Mouse (Mus musculus) mesoderm, embryonic 11.5 days (tissue): ENCODE measurements at regions not wholly inside any gene's neighbourhood (a gene's known extent, or its start where the extent isn't known, plus 50 kb on each side); places are given as distances from the start of the nearest gene placed in this dataset.

Experiments used
- DNase-seq: peaks from one replicate; pipeline ENCODE4 v3.0.0-alpha.2; 2012; ENCODE audit warnings: low read depth, low spot score

GRCm38 (mm10) chr14:106365624-106366118 lies 259.7 kb downstream of the Trim52 start:
- no peak for DNase-seq

GRCm38 (mm10) chr14:106373451-106373850 lies 267.5 kb downstream of the Trim52 start:
- no peak for DNase-seq

GRCm38 (mm10) chr14:106379645-106380044 lies 273.6 kb downstream of the Trim52 start:
- DNase-seq, result no peak

- no peak for DNase-seq
These were observed 281.7 kb downstream of the Trim52 start for GRCm38 (mm10) chr14:106387671-106388070.

- DNase-seq, result no peak
These were observed 284.5 kb downstream of the Trim52 start for GRCm38 (mm10) chr14:106390546-106390945.

GRCm38 (mm10) chr14:106393978-106394377 lies 288.0 kb downstream of the Trim52 start:
- peak; percentile 38 for DNase-seq

GRCm38 (mm10) chr14:106412917-106413558 lies 307.0 kb downstream of the Trim52 start:
- DNase-seq, result no peak

- no peak for DNase-seq
These were observed 318.7 kb downstream of the Trim52 start for GRCm38 (mm10) chr14:106424714-106425113.

GRCm38 (mm10) chr14:106428594-106428993 lies 322.6 kb downstream of the Trim52 start:
- DNase-seq, result no peak

- peak; percentile 77 for DNase-seq
These were observed 333.3 kb downstream of the Trim52 start for GRCm38 (mm10) chr14:106439282-106439681.

- DNase-seq, result no peak
These were observed 383.1 kb downstream of the Trim52 start for GRCm38 (mm10) chr14:106489074-106489473.

GRCm38 (mm10) chr14:106491389-106491788 lies 385.4 kb downstream of the Trim52 start:
- no peak for DNase-seq

- peak; percentile 55 for DNase-seq
These were observed 394.5 kb downstream of the Trim52 start for GRCm38 (mm10) chr14:106500344-106501135.

GRCm38 (mm10) chr14:106506921-106507320 lies 400.9 kb downstream of the Trim52 start:
- no peak for DNase-seq

- DNase-seq, result no peak
These were observed 412.8 kb downstream of the Trim52 start for GRCm38 (mm10) chr14:106518552-106519358.

- peak; percentile 6 for DNase-seq
These were observed 414.8 kb downstream of the Trim52 start for GRCm38 (mm10) chr14:106520808-106521207.

GRCm38 (mm10) chr14:106550150-106550549 lies 444.2 kb downstream of the Trim52 start:
- no peak for DNase-seq

GRCm38 (mm10) chr14:106579281-106579680 lies 473.3 kb downstream of the Trim52 start:
- DNase-seq, result no peak

- no peak for DNase-seq
These were observed 475.9 kb downstream of the Trim52 start for GRCm38 (mm10) chr14:106581886-106582285.

- no peak for DNase-seq
These were observed 487.4 kb downstream of the Trim52 start for GRCm38 (mm10) chr14:106593352-106593751.

- DNase-seq, result no peak
These were observed 488.0 kb downstream of the Trim52 start for GRCm38 (mm10) chr14:106593980-106594379.

- peak; percentile 46 for DNase-seq
These were observed 501.0 kb downstream of the Trim52 start for GRCm38 (mm10) chr14:106607041-106607440.
